Mouse (Mus musculus): ENCODE data around the gene Zmiz1.

Gene Zmiz1

GRCm38 (mm10) chr14:25464611-25465307 is 5.8 kb downstream of the Zmiz1 start:
- POLR2A ChIA-PET: interaction anchor here in 1 of 4 experiments (0.8 kb wide), 1 partner anchor 392 kb away, joined by 3 read pairs; no protein-coding TSS in a partner anchor
- CTCF ChIA-PET: no interaction called here

GRCm38 (mm10) chr14:25466361-25466760 is 7.4 kb downstream of the Zmiz1 start:
- CTCF ChIA-PET: interaction anchor here in 1 of 4 experiments (0.9 kb wide), 1 partner anchor 9 kb away, joined by 3 read pairs; no protein-coding TSS in a partner anchor
- POLR2A ChIA-PET: interaction anchor here in 3 of 4 experiments (0.6 to 1.6 kb wide), 4 partner anchors 9 to 353 kb away, joined by 3 to 9 read pairs (median 4); no protein-coding TSS in a partner anchor

- ChIA-PET CTCF (interaction anchor here in 1 of 4 experiments (0.6 kb wide), 1 partner anchor 283 kb away, joined by 3 read pairs; no protein-coding TSS in a partner anchor), POLR2A (interaction anchor here in 3 of 4 experiments (0.7 to 3.1 kb wide), 7 partner anchors 9 to 980 kb away, joined by 3 to 6 read pairs (median 5); no protein-coding TSS in a partner anchor)
Measured at GRCm38 (mm10) chr14:25467911-25468668, 9.1 kb downstream of the Zmiz1 start.

GRCm38 (mm10) chr14:25468891-25469529 is 10.0 kb downstream of the Zmiz1 start:
- CTCF ChIA-PET: interaction anchor here in 2 of 4 experiments (0.6 to 1.7 kb wide), 5 partner anchors 11 to 284 kb away, joined by 3 to 4 read pairs (median 3); no protein-coding TSS in a partner anchor
- POLR2A ChIA-PET: interaction anchor here in 3 of 4 experiments (1.4 to 3.1 kb wide), 6 partner anchors 8 to 13 kb away, joined by 4 to 7 read pairs (median 5); no protein-coding TSS in a partner anchor

- ChIA-PET CTCF (interaction anchor here in 3 of 4 experiments (0.6 to 1.7 kb wide), 4 partner anchors 41 to 176 kb away, joined by 3 to 9 read pairs (median 4); no protein-coding TSS in a partner anchor), POLR2A (interaction anchor here in 2 of 4 experiments (0.7 to 3.1 kb wide), 4 partner anchors 9 to 435 kb away, joined by 3 to 7 read pairs (median 4); no protein-coding TSS in a partner anchor)
Measured at GRCm38 (mm10) chr14:25470224-25470805, 11.3 kb downstream of the Zmiz1 start.

- CTCF ChIA-PET: no interaction called here
Measured at GRCm38 (mm10) chr14:25471035-25471434, 12.1 kb downstream of the Zmiz1 start.

GRCm38 (mm10) chr14:25472096-25472861 is 13.3 kb downstream of the Zmiz1 start:
- CTCF ChIA-PET: interaction anchor here in 1 of 4 experiments (0.8 kb wide), 1 partner anchor 93 kb away, joined by 3 read pairs; no protein-coding TSS in a partner anchor
- POLR2A ChIA-PET: interaction anchor here in 3 of 4 experiments (0.6 to 4.4 kb wide), 16 partner anchors 9 to 369 kb away, joined by 3 to 23 read pairs (median 4); partner anchors contain the start of gene Anxa11 (in 1 of the 3)

More at GRCm38 (mm10) chr14:25471035-25471434, 12.1 kb downstream of the Zmiz1 start:
- POLR2A ChIA-PET: interaction anchor here in 1 of 4 experiments (1.0 to 2.0 kb wide), 2 partner anchors 10 to 14 kb away, joined by 3 to 7 read pairs; no protein-coding TSS in a partner anchor

- CTCF ChIA-PET: interaction anchor here in 3 of 4 experiments (0.5 to 0.8 kb wide), 3 partner anchors 92 to 1180 kb away, joined by 3 to 6 read pairs (median 4); no protein-coding TSS in a partner anchor
- POLR2A ChIA-PET: interaction anchor here in 3 of 4 experiments (0.6 to 4.4 kb wide), 18 partner anchors 8 to 1573 kb away, joined by 3 to 23 read pairs (median 4); partner anchors contain the start of gene Zmiz1 (in 2 of the 3)
Measured at GRCm38 (mm10) chr14:25472981-25473649, 14.1 kb downstream of the Zmiz1 start.

- ChIA-PET POLR2A (interaction anchor here in 2 of 4 experiments (0.6 to 4.4 kb wide), 5 partner anchors 10 to 1574 kb away, joined by 3 to 23 read pairs (median 3); partner anchors contain the start of gene Zmiz1 (in 1 of the 2)), CTCF (interaction anchor here in 1 of 4 experiments (0.7 kb wide), 1 partner anchor 100 kb away, joined by 6 read pairs; no protein-coding TSS in a partner anchor)
Measured at GRCm38 (mm10) chr14:25474017-25474416, 15.0 kb downstream of the Zmiz1 start.

- POLR2A ChIA-PET: interaction anchor here in 2 of 4 experiments (0.7 to 4.4 kb wide), 3 partner anchors 9 to 133 kb away, joined by 3 to 23 read pairs (median 3); no protein-coding TSS in a partner anchor
- CTCF ChIA-PET: interaction anchor here in 2 of 4 experiments (0.6 to 0.7 kb wide), 2 partner anchors 91 to 324 kb away, joined by 3 to 4 read pairs; no protein-coding TSS in a partner anchor
Measured at GRCm38 (mm10) chr14:25474732-25475131, 15.7 kb downstream of the Zmiz1 start.

- POLR2A ChIA-PET: no interaction called here
- CTCF ChIA-PET: no interaction called here
Measured at GRCm38 (mm10) chr14:25476048-25476447, 17.1 kb downstream of the Zmiz1 start.

GRCm38 (mm10) chr14:25476453-25476852 is 17.5 kb downstream of the Zmiz1 start:
- ChIA-PET POLR2A (interaction anchor here in 1 of 4 experiments (1.8 kb wide), 1 partner anchor 8 kb away, joined by 5 read pairs; no protein-coding TSS in a partner anchor), CTCF (no interaction called here)

GRCm38 (mm10) chr14:25477268-25477667 is 18.3 kb downstream of the Zmiz1 start:
- ChIA-PET CTCF (no interaction called here), POLR2A (interaction anchor here in 2 of 4 experiments (0.6 to 1.8 kb wide), 5 partner anchors 9 to 261 kb away, joined by 3 to 5 read pairs (median 5); no protein-coding TSS in a partner anchor)

- ChIA-PET POLR2A (interaction anchor here in 2 of 4 experiments (0.5 to 1.8 kb wide), 5 partner anchors 10 to 89 kb away, joined by 3 to 5 read pairs (median 5); no protein-coding TSS in a partner anchor), CTCF (interaction anchor here in 1 of 4 experiments (0.6 kb wide), 1 partner anchor 68 kb away, joined by 3 read pairs; no protein-coding TSS in a partner anchor)
Measured at GRCm38 (mm10) chr14:25478257-25478656, 19.3 kb downstream of the Zmiz1 start.

GRCm38 (mm10) chr14:25478755-25479154 is 19.8 kb downstream of the Zmiz1 start:
- POLR2A ChIA-PET: interaction anchor here in 1 of 4 experiments (1.1 to 1.6 kb wide), 2 partner anchors 10 to 22 kb away, joined by 5 read pairs; no protein-coding TSS in a partner anchor
- CTCF ChIA-PET: interaction anchor here in 1 of 4 experiments (0.6 kb wide), 1 partner anchor 67 kb away, joined by 3 read pairs; no protein-coding TSS in a partner anchor

GRCm38 (mm10) chr14:25479841-25480252 is 20.9 kb downstream of the Zmiz1 start:
- ChIA-PET CTCF (interaction anchor here in 1 of 4 experiments (1.1 kb wide), 1 partner anchor 11 kb away, joined by 3 read pairs; no protein-coding TSS in a partner anchor), POLR2A (interaction anchor here in 1 of 4 experiments (1.2 to 2.2 kb wide), 2 partner anchors 11 to 13 kb away, joined by 5 to 6 read pairs; no protein-coding TSS in a partner anchor)
